Mouse (Mus musculus) c-Kit-positive CD71-negative TER-119-negative erythroid progenitor cells, embryonic 14.5 days (primary cell): ENCODE measurements at regions not wholly inside any gene's neighbourhood (a gene's known extent, or its start where the extent isn't known, plus 50 kb on each side); places are given as distances from the start of the nearest gene placed in this dataset.

Source experiments
- DNase-seq: peaks from one replicate; pipeline ENCODE4 v3.0.0-alpha.2; 2013; ENCODE audit warnings: low read depth

GRCm38 (mm10) chr8:87019795-87020194 is 134.7 kb upstream of the N4bp1 start:
- no peak for DNase-seq

DNA sequence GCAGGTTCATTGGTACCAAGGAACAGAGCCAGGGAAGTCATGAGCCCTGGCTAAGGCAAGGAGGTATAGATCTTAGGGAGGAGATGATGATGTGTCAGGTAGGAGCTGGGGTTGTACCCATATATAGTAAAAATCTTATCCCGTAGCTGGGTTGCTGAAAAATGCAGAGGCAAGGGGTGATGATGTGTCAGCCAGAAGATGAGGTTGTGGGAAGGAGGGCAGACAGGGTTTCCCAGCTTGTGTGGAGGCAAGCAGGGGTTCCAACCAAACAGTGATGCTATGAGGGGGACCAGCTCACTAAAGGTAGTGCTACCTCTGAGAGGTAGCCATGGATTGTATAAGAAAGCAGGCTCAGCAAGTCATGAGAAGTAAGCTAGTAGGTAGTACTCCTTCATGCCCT is 90.5 kb upstream of the N4bp1 start:
- DNase-seq: no peak

- no peak for DNase-seq
Observed at GRCm38 (mm10) chr8:86971736-86972135, 86.7 kb upstream of the N4bp1 start.

GRCm38 (mm10) chr8:86969051-86969450 is 84.0 kb upstream of the N4bp1 start:
- DNase-seq: no peak

DNA sequence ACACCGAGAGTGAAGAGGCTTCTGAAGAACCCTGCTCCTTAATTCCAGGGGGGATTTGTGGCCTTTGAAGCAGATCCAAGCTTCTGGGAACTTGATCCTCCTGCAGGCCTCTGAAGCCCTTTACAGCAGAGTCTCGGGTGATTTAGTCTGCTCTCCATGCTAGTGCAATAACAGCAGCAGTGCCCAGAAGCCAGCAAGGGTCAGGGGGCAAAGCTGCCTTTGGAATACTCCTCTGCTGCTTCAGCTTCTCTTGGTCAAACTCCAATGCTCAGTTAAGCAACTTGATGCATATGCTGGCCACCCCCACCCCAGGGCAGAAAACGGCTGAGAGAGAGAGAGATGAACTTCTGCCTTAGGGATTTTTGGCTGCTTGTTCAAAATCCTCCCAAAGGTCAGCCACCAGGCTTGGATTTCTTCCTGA is 82.8 kb upstream of the N4bp1 start:
- DNase-seq: no peak

DNA sequence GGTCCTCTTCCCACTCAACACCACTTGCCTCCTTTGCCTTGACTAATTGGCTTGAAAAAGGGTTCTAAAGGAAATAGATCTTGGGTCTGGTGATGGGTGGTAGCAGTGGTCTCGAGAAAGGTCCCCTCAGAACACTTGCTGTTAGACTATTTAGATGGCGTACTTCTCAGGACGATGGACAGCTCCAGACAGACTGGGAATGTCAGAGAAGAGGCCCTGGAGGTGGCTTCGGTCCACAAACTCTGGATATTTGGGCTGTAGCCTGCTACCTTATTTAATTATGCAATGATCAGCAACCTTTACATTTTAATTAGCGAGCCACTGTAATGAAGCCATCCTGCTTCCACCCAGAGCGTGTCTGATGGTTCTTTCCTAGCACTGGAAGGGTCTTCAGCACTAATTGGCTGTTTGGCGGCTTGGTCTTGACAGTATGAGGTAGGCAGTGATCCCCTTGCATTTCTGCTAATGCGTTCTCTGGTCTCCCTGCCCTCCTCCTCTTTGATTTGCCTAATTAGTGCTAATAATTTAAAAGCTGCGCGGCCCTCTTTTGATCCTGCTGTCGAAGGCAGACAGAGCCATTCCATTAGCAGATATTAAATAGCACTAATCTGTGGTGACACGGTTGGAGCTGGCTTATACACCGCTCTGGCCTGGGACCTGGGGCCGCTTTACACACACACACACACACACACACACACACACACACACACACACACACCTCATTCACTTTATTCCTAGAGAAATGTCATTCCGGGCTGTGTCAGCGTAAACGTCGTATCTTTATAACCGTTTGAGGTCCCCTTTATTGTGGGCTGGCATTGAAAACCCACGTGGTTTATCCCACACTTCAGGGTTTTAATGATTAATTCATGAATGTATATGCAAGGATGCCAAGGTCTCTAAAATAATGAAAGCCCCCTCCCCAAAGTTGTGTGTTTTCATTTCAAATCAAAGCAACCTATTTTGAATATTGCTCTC is 76.4 kb upstream of the N4bp1 start:
- DNase-seq: no peak
